Mouse (Mus musculus): ENCODE data around the gene Rangap1. TPM values are rescaled to one million over a fixed set of nuclear protein-coding genes. Genes with fewer than 3 reads are reported as not detected.

Rangap1 gene
- polyA plus RNA-seq, 1 experiment from 2014 or later, result 66.4 TPM

GRCm38 (mm10) chr15:81693967-81694881, 51.1 kb downstream of the Rangap1 start:
- Histone ChIP-seq H3K27ac (no peak overlapping the region), H3K4me3 (peak overlapping the region; percentile 65), H3K4me2 (peak overlapping the region; percentile 99), H3K27me3 (peaks cover 56% of the 10 kb centered on the region), H3K9ac (peak overlapping the region; percentile 67), H3K4me1 (replicated peaks) (peaks cover 18% of the 10 kb centered on the region), H3K9me3 (replicated peaks) (no peaks in the 10 kb centered on the region), H3K36me3 (no peaks in the 10 kb centered on the region)
- ATAC-seq (replicated peaks; ENCODE audit: insufficient number of reproducible peaks, insufficient read depth, low FRiP score, low read depth), result peak; percentile 85
- WGBS, result under 1% methylated on average over 81 of the region's 107 CpGs

- no peak for ATAC-seq (replicated peaks; ENCODE audit: insufficient number of reproducible peaks, insufficient read depth, low FRiP score, low read depth)
- Histone ChIP-seq H3K4me2 (peak overlapping the region; percentile 99), H3K36me3 (no peaks in the 10 kb centered on the region), H3K9me3 (replicated peaks) (no peaks in the 10 kb centered on the region), H3K4me3 (peak overlapping the region; percentile 65), H3K4me1 (replicated peaks) (peaks cover 18% of the 10 kb centered on the region), H3K27ac (no peak overlapping the region), H3K27me3 (peaks cover 56% of the 10 kb centered on the region), H3K9ac (peak overlapping the region; percentile 67)
- WGBS, result 5% methylated on average over 41 of the region's 41 CpGs
Observed at GRCm38 (mm10) chr15:81693366-81693966, 51.9 kb downstream of the Rangap1 start.

- no peaks in the 10 kb centered on the region for H3K9me3 ChIP-seq (replicated peaks)
- no peak overlapping the region for H3K27ac ChIP-seq
- no peak overlapping the region for H3K4me2 ChIP-seq
- ATAC-seq (replicated peaks; ENCODE audit: insufficient number of reproducible peaks, insufficient read depth, low FRiP score, low read depth), result no peak
- H3K4me3 ChIP-seq, result no peak overlapping the region
- H3K4me1 ChIP-seq (replicated peaks), result no peaks in the 10 kb centered on the region
- H3K27me3 ChIP-seq, result no peaks in the 10 kb centered on the region
- H3K9ac ChIP-seq, result no peak overlapping the region
- H3K36me3 ChIP-seq, result peaks cover 40% of the 10 kb centered on the region; the same call in 1 of the 2 replicates
- WGBS, result 94% methylated on average over 4 of the region's 4 CpGs
Observed at GRCm38 (mm10) chr15:81680301-81680805, 65.0 kb downstream of the Rangap1 start.

- no peak overlapping the region for H3K4me2 ChIP-seq
- H3K9ac ChIP-seq, result no peak overlapping the region
- H3K27me3 ChIP-seq, result no peaks in the 10 kb centered on the region
- no peaks in the 10 kb centered on the region for H3K9me3 ChIP-seq (replicated peaks)
- WGBS, result 53% methylated on average over 3 of the region's 3 CpGs
- no peaks in the 10 kb centered on the region for H3K4me1 ChIP-seq (replicated peaks)
- H3K36me3 ChIP-seq, result peaks cover 15% of the 10 kb centered on the region
- peak; percentile 55; the same call in 1 of the 2 replicates for ATAC-seq (replicated peaks; ENCODE audit: insufficient number of reproducible peaks, insufficient read depth, low FRiP score, low read depth)
- no peak overlapping the region for H3K4me3 ChIP-seq
- no peak overlapping the region for H3K27ac ChIP-seq
Observed at GRCm38 (mm10) chr15:81676637-81677036, 68.7 kb downstream of the Rangap1 start.

GRCm38 (mm10) chr15:81670231-81670640, 75.1 kb downstream of the Rangap1 start:
- 81% methylated on average over 4 of the region's 4 CpGs for WGBS
- Histone ChIP-seq H3K9me3 (replicated peaks) (no peaks in the 10 kb centered on the region), H3K9ac (no peak overlapping the region), H3K36me3 (peaks cover 28% of the 10 kb centered on the region), H3K4me2 (no peak overlapping the region), H3K4me3 (no peak overlapping the region), H3K27me3 (no peaks in the 10 kb centered on the region), H3K4me1 (replicated peaks) (no peaks in the 10 kb centered on the region), H3K27ac (no peak overlapping the region)
- ATAC-seq (replicated peaks; ENCODE audit: insufficient number of reproducible peaks, insufficient read depth, low FRiP score, low read depth), result no peak

- H3K4me3 ChIP-seq, result no peak overlapping the region
- H3K9me3 ChIP-seq (replicated peaks), result no peaks in the 10 kb centered on the region
- peaks cover 23% of the 10 kb centered on the region for H3K36me3 ChIP-seq
- no peak for ATAC-seq (replicated peaks; ENCODE audit: insufficient number of reproducible peaks, insufficient read depth, low FRiP score, low read depth)
- no peak overlapping the region for H3K9ac ChIP-seq
- H3K27me3 ChIP-seq, result no peaks in the 10 kb centered on the region
- 89% methylated on average over 10 of the region's 10 CpGs for WGBS
- no peak overlapping the region for H3K4me2 ChIP-seq
- H3K27ac ChIP-seq, result no peak overlapping the region
- H3K4me1 ChIP-seq (replicated peaks), result peaks cover 7% of the 10 kb centered on the region
Observed at GRCm38 (mm10) chr15:81666957-81667356, 78.4 kb downstream of the Rangap1 start.

GRCm38 (mm10) chr15:81663697-81664561, 81.4 kb downstream of the Rangap1 start, which contains the start of gene L3mbtl2:
L3mbtl2 (plus strand) TSS chr15:81663889.
- WGBS, result under 1% methylated on average over 55 of the region's 55 CpGs
- H3K9ac ChIP-seq, result peak within 1 kb of the TSS; percentile 63
- H3K27me3 ChIP-seq, result no peaks in the 10 kb centered on the region
- peak within 1 kb of the TSS; percentile 68 for H3K4me3 ChIP-seq
- H3K36me3 ChIP-seq, result peaks cover 10% of the 10 kb centered on the region; the same call in 1 of the 2 replicates
- H3K27ac ChIP-seq, result 0 out of 2 replicates have a peak within 1 kb of the TSS, but pooled peaks have one; percentile 26
- peak; percentile 98 for ATAC-seq (replicated peaks; ENCODE audit: insufficient number of reproducible peaks, insufficient read depth, low FRiP score, low read depth)
- peak within 1 kb of the TSS; percentile 88 for H3K4me2 ChIP-seq
- no peaks in the 10 kb centered on the region for H3K9me3 ChIP-seq (replicated peaks)
- H3K4me1 ChIP-seq (replicated peaks), result peaks cover 7% of the 10 kb centered on the region

- H3K27ac ChIP-seq, result no peak overlapping the region
- no peaks in the 10 kb centered on the region for H3K27me3 ChIP-seq
- peak overlapping the region; percentile 88 for H3K4me2 ChIP-seq
- H3K4me3 ChIP-seq, result peak overlapping the region; percentile 68
- H3K9me3 ChIP-seq (replicated peaks), result no peaks in the 10 kb centered on the region
- H3K4me1 ChIP-seq (replicated peaks), result peaks cover 7% of the 10 kb centered on the region
- ATAC-seq (replicated peaks; ENCODE audit: insufficient number of reproducible peaks, insufficient read depth, low FRiP score, low read depth), result no peak
- 59% methylated on average over 10 of the region's 10 CpGs for WGBS
- H3K9ac ChIP-seq, result no peak overlapping the region
- peaks cover 4% of the 10 kb centered on the region; the same call in 1 of the 2 replicates for H3K36me3 ChIP-seq
Observed at GRCm38 (mm10) chr15:81663281-81663680, 82.0 kb downstream of the Rangap1 start.

GRCm38 (mm10) chr15:81661701-81662100, 83.6 kb downstream of the Rangap1 start:
- ATAC-seq (replicated peaks; ENCODE audit: insufficient number of reproducible peaks, insufficient read depth, low FRiP score, low read depth), result no peak
- no peaks in the 10 kb centered on the region for H3K9me3 ChIP-seq (replicated peaks)
- H3K27me3 ChIP-seq, result no peaks in the 10 kb centered on the region
- no peak overlapping the region for H3K9ac ChIP-seq
- no peak overlapping the region for H3K4me3 ChIP-seq
- H3K36me3 ChIP-seq, result no peaks in the 10 kb centered on the region
- H3K4me2 ChIP-seq, result no peak overlapping the region
- 91% methylated on average over 2 of the region's 2 CpGs for WGBS
- no peak overlapping the region for H3K27ac ChIP-seq
- peaks cover 7% of the 10 kb centered on the region for H3K4me1 ChIP-seq (replicated peaks)
